Mouse (Mus musculus) CH12.LX (cell line): Measurements from ENCODE around the gene A030005L19Rik. TPM values are rescaled to one million over a fixed set of nuclear protein-coding genes. Genes with fewer than 3 reads are reported as not detected.

Experiments used
- DNase-seq: peaks from one replicate; pipeline ENCODE4 v3.0.0-alpha.2; 2013; ENCODE audit errors: extremely low read depth
- H3K27ac ChIP-seq: 2 replicates; pipeline ENCODE4 v1.5.1; 2012; ENCODE audit warnings: low read depth, mild to moderate bottlenecking, control low read depth, moderate library complexity; ENCODE audit not compliant: insufficient read depth
- H3K27me3 ChIP-seq: replicated peaks from 2 replicates; pipeline ENCODE3; 2012; ENCODE audit warnings: inconsistent platforms
- H3K36me3 ChIP-seq, 2 experiments: replicated peaks in 1 of 2; 2 replicates each; pipeline versions ENCODE3 to v1.6.1; 2012; ENCODE audit warnings: inconsistent platforms in 1 of 2, low read length in 1 of 2, mild to moderate bottlenecking in 1 of 2, mixed read lengths in 1 of 2, moderate library complexity in 1 of 2; ENCODE audit not compliant: control insufficient read depth in 1 of 2, insufficient read depth in 1 of 2
- H3K4me1 ChIP-seq, 2 experiments: 2 replicates each; pipeline ENCODE4 v1.6.1; 2012; ENCODE audit warnings: inconsistent platforms in 1 of 2, moderate library complexity in 1 of 2; ENCODE audit not compliant: insufficient read depth in 2 of 2, control insufficient read depth in 1 of 2
- H3K4me2 ChIP-seq: 2 replicates; pipeline ENCODE4 v1.6.1; 2012; ENCODE audit warnings: low read depth, mild to moderate bottlenecking, control low read depth; ENCODE audit not compliant: poor library complexity, insufficient read depth, severe bottlenecking
- H3K4me3 ChIP-seq, 3 experiments: fragments of 150-350 bp in 1 of 3; sonication (generic) in 1 of 3; replicated peaks in 1 of 3; 2 replicates each; pipeline versions ENCODE3 to v1.5.1; 2011 to 2012; ENCODE audit warnings: low read depth in 2 of 3, low read length in 2 of 3, mild to moderate bottlenecking in 2 of 3, moderate library complexity in 2 of 3, control low read depth in 1 of 3, improper control_type of control experiment in 1 of 3, inconsistent platforms in 1 of 3, mixed read lengths in 1 of 3; ENCODE audit not compliant: poor library complexity in 1 of 3
- H3K79me2 ChIP-seq: replicated peaks from 2 replicates; pipeline ENCODE4 v1.6.1; 2012; ENCODE audit warnings: mild to moderate bottlenecking, moderate library complexity; ENCODE audit not compliant: control insufficient read depth, poor library complexity, insufficient read depth, severe bottlenecking; ENCODE audit errors: extremely low read depth
- H3K9ac ChIP-seq: 2 replicates; pipeline ENCODE4 v1.6.1; 2012; ENCODE audit warnings: low read depth, mild to moderate bottlenecking, control low read depth, moderate library complexity; ENCODE audit not compliant: insufficient read depth
- H3K9me3 ChIP-seq: replicated peaks from 2 replicates; pipeline ENCODE3; 2012; ENCODE audit warnings: low read length, inconsistent platforms, mixed read lengths
- BHLHE40 ChIP-seq: IDR thresholded peaks from 2 replicates; pipeline ENCODE4 v1.6.1; 2011; ENCODE audit warnings: mild to moderate bottlenecking, low read depth, low read length, improper control_type of control experiment
- CTCF ChIP-seq, 2 experiments: IDR thresholded peaks in 1 of 2; conservative IDR thresholded peaks in 1 of 2; 2 replicates each; pipeline ENCODE4 v1.5.1; 2011 to 2012; ENCODE audit warnings: low read depth in 2 of 2, low read length in 2 of 2, improper control_type of control experiment in 1 of 2, inconsistent platforms in 1 of 2, mild to moderate bottlenecking in 1 of 2, moderate library complexity in 1 of 2
- E2F4 ChIP-seq: IDR thresholded peaks from 2 replicates; pipeline ENCODE4 v1.6.1; 2011; ENCODE audit warnings: low read depth, low read length, improper control_type of control experiment; ENCODE audit not compliant: insufficient replicate concordance
- EP300 ChIP-seq: IDR thresholded peaks from 2 replicates; pipeline ENCODE4 v1.6.1; 2011; ENCODE audit warnings: low read length, improper control_type of control experiment
- ETS1 ChIP-seq: conservative IDR thresholded peaks from 2 replicates; pipeline ENCODE4 v1.6.1; 2012; ENCODE audit warnings: low read depth, mild to moderate bottlenecking, inconsistent platforms, low read length, improper control_type of control experiment, moderate library complexity
- GABPA ChIP-seq: IDR thresholded peaks from 2 replicates; pipeline ENCODE4 v1.6.1; 2012; ENCODE audit warnings: low read depth, low read length, improper control_type of control experiment, inconsistent platforms; ENCODE audit not compliant: insufficient replicate concordance
- HCFC1 ChIP-seq: IDR thresholded peaks from 2 replicates; pipeline ENCODE4 v1.6.1; 2012; ENCODE audit warnings: low read depth, mild to moderate bottlenecking, inconsistent platforms, low read length, improper control_type of control experiment
- IRF4 ChIP-seq: IDR thresholded peaks from 2 replicates; pipeline ENCODE4 v1.6.1; 2014; ENCODE audit warnings: low read depth, mild to moderate bottlenecking, inconsistent platforms, low read length, improper control_type of control experiment
- JUN ChIP-seq: IDR thresholded peaks from 2 replicates; pipeline ENCODE4 v1.6.1; 2011; ENCODE audit warnings: low read depth, mild to moderate bottlenecking, low read length, improper control_type of control experiment, moderate library complexity; ENCODE audit not compliant: insufficient read depth
- JUND ChIP-seq: conservative IDR thresholded peaks from 2 replicates; pipeline ENCODE4 v1.6.1; 2011; ENCODE audit warnings: low read depth, low read length, improper control_type of control experiment
- KAT2A ChIP-seq: IDR thresholded peaks from 2 replicates; pipeline ENCODE4 v1.6.1; 2012; ENCODE audit warnings: low read length, improper control_type of control experiment, inconsistent platforms; ENCODE audit not compliant: insufficient replicate concordance
- MAFK ChIP-seq: IDR thresholded peaks from 2 replicates; pipeline ENCODE4 v1.6.1; 2011; ENCODE audit warnings: low read length, improper control_type of control experiment; ENCODE audit not compliant: insufficient replicate concordance
- MAX ChIP-seq: IDR thresholded peaks from 2 replicates; pipeline ENCODE4 v1.6.1; 2011; ENCODE audit warnings: low read length, improper control_type of control experiment
- MEF2A ChIP-seq: IDR thresholded peaks from 2 replicates; pipeline ENCODE4 v1.6.1; 2014; ENCODE audit warnings: low read depth, mild to moderate bottlenecking, inconsistent platforms, low read length, improper control_type of control experiment, borderline replicate concordance
- MXI1 ChIP-seq: IDR thresholded peaks from 2 replicates; pipeline ENCODE4 v1.6.1; 2011; ENCODE audit warnings: mild to moderate bottlenecking, low read depth, low read length, improper control_type of control experiment
- MYC ChIP-seq: IDR thresholded peaks from 2 replicates; pipeline ENCODE4 v1.6.1; 2011; ENCODE audit warnings: low read depth, mild to moderate bottlenecking, improper control_type of control experiment, low read length
- POLR2A ChIP-seq: IDR thresholded peaks from 2 replicates; pipeline ENCODE4 v1.6.1; 2011; ENCODE audit warnings: low read depth, mild to moderate bottlenecking, improper control_type of control experiment, low read length
- SIN3A ChIP-seq: IDR thresholded peaks from 2 replicates; pipeline ENCODE4 v1.6.1; 2012; ENCODE audit warnings: low read length, improper control_type of control experiment, inconsistent platforms
- SMC3 ChIP-seq: IDR thresholded peaks from 2 replicates; pipeline ENCODE4 v1.6.1; 2011; ENCODE audit warnings: low read depth, low read length, improper control_type of control experiment
- TBP ChIP-seq: conservative IDR thresholded peaks from 2 replicates; pipeline ENCODE4 v1.6.1; 2011; ENCODE audit warnings: low read depth, low read length, improper control_type of control experiment
- TCF12 ChIP-seq: IDR thresholded peaks from 2 replicates; pipeline ENCODE4 v1.6.1; 2014; ENCODE audit warnings: low read depth, mild to moderate bottlenecking, inconsistent platforms, low read length, improper control_type of control experiment
- UBTF ChIP-seq: IDR thresholded peaks from 2 replicates; pipeline ENCODE4 v1.6.1; 2012; ENCODE audit warnings: low read depth, mild to moderate bottlenecking, inconsistent platforms, low read length, improper control_type of control experiment, moderate library complexity
- USF1 ChIP-seq: IDR thresholded peaks from 2 replicates; pipeline ENCODE4 v1.6.1; 2014; ENCODE audit warnings: low read depth, mild to moderate bottlenecking, inconsistent platforms, low read length, improper control_type of control experiment
- USF2 ChIP-seq: conservative IDR thresholded peaks from 2 replicates; pipeline ENCODE4 v1.6.1; 2011; ENCODE audit warnings: low read depth, low read length, improper control_type of control experiment
- ZC3H11A ChIP-seq: IDR thresholded peaks from 2 replicates; pipeline ENCODE4 v1.6.1; 2012; ENCODE audit warnings: low read depth, mild to moderate bottlenecking, inconsistent platforms, low read length, improper control_type of control experiment
- ZKSCAN1 ChIP-seq: IDR thresholded peaks from 2 replicates; pipeline ENCODE4 v1.6.1; 2012; ENCODE audit warnings: low read depth, inconsistent platforms, low read length, improper control_type of control experiment, borderline replicate concordance
- ZMIZ1 ChIP-seq: IDR thresholded peaks from 2 replicates; pipeline ENCODE4 v1.6.1; 2012; ENCODE audit warnings: low read depth, mild to moderate bottlenecking, inconsistent platforms, low read length, improper control_type of control experiment
- ZNF384 ChIP-seq: IDR thresholded peaks from 2 replicates; pipeline ENCODE4 v1.6.1; 2012; ENCODE audit warnings: low read depth, low read length, improper control_type of control experiment, inconsistent platforms
- dilution Hi-C: fragments of 300-500 bp; cut with MboI; formaldehyde crosslinking; loops from 2 replicates; pipeline ENCODE4 v1.14.3; 2020; ENCODE audit warnings: low sequenced_read_pairs; ENCODE audit not compliant: extremely low pct_unique_long_range_greater_than_20kb, extremely low pct_ligation_motif_present
- in situ Hi-C: fragments of 300-500 bp; cut with MboI; formaldehyde crosslinking; loops from 3 replicates; pipeline ENCODE4 v1.14.3; 2019; ENCODE audit warnings: low sequenced_read_pairs, low pct_ligation_motif_present, low pct_unique_long_range_greater_than_20kb, mixed read lengths
- polyA plus RNA-seq: library from polyadenylated mRNA; unstranded; fragments of >175 nt; gene quantifications from 2 replicates; pipeline ENCODE4 v1.2.1, GENCODE M21; 2012; ENCODE audit warnings: low read depth; ENCODE audit not compliant: insufficient read length
- total RNA-seq, 2 experiments: library from RNA; depleted of rRNA; stranded (reverse); fragments of 300-350 nt in 1 of 2; fragments of >200 nt in 1 of 2; gene quantifications; 2 replicates each; pipeline ENCODE4 v1.2.3; 2012 to 2014

A030005L19Rik gene
- total and polyA plus RNA-seq, 3 experiments, result not detected

GRCm38 (mm10) chr1:82893269-82893668 lies 19.9 kb upstream of the A030005L19Rik start:
- Histone ChIP-seq H3K9ac (no peak overlapping the region), H3K27me3 (no peaks in the 10 kb centered on the region), H3K27ac (no peak overlapping the region; the same call in 1 of the 2 replicates), H3K4me3 (no peak overlapping the region), H3K36me3 (peaks cover 28 to 84% of the 10 kb centered on the region in 2 experiments), H3K79me2 (no peaks in the 10 kb centered on the region), H3K4me1 (peaks cover 0 to 6% of the 10 kb centered on the region in 2 experiments; a peak in 1 of 4 replicates), H3K4me2 (no peak overlapping the region), H3K9me3 (no peaks in the 10 kb centered on the region)
- TF ChIP-seq SMC3 (no peak), JUN (no peak), JUND (no peak), MYC (no peak), ETS1 (no peak), E2F4 (no peak), KAT2A (no peak), EP300 (no peak), USF1 (no peak), HCFC1 (no peak), MAX (no peak), BHLHE40 (no peak), TBP (no peak), POLR2A (no peak), CTCF (conservative IDR thresholded peaks at IDR 0.05 in 1 of 2, IDR thresholded peaks at IDR 0.05 in 1 of 2; ENCODE audit: low read depth in 2 of 2, low read length in 2 of 2) (no peak)
- DNase-seq, result no peak
- dilution Hi-C loops (no loop called here), in situ Hi-C loops (no loop called here)

- H3K4me3 ChIP-seq, result no peak overlapping the region
- no peak overlapping the region for H3K9ac ChIP-seq
- no peaks in the 10 kb centered on the region for H3K4me1 ChIP-seq
- no peaks in the 10 kb centered on the region for H3K9me3 ChIP-seq
- H3K27me3 ChIP-seq, result no peaks in the 10 kb centered on the region
- peaks cover 17 to 77% of the 10 kb centered on the region in 2 experiments for H3K36me3 ChIP-seq
- H3K4me2 ChIP-seq, result no peak overlapping the region
- TF ChIP-seq USF2 (no peak), ZMIZ1 (no peak), MEF2A (no peak), ZC3H11A (no peak), ZNF384 (no peak), SMC3 (no peak), MXI1 (no peak), MAFK (no peak), EP300 (no peak), UBTF (no peak), E2F4 (no peak), IRF4 (no peak), JUN (no peak), BHLHE40 (no peak), TCF12 (no peak), ZKSCAN1 (no peak), SIN3A (no peak), GABPA (no peak), ETS1 (no peak), CTCF (conservative IDR thresholded peaks at IDR 0.05 in 1 of 2, IDR thresholded peaks at IDR 0.05 in 1 of 2; ENCODE audit: low read depth in 2 of 2, low read length in 2 of 2) (no peak)
- no peak overlapping the region for H3K27ac ChIP-seq
- dilution Hi-C loops, result no loop called here
- H3K79me2 ChIP-seq, result no peaks in the 10 kb centered on the region
- no peak for DNase-seq
- in situ Hi-C loops, result no loop called here
Observed at GRCm38 (mm10) chr1:82900567-82900966, 12.6 kb upstream of the A030005L19Rik start.
